Mouse (Mus musculus) ovary, postnatal 10 days (tissue): Measurements from ENCODE around the gene Prkab2.

Experiments used
- DNase-seq: peaks from one replicate; pipeline ENCODE4 v3.0.0; 2022; ENCODE audit warnings: low spot score

Prkab2 gene

DNA sequence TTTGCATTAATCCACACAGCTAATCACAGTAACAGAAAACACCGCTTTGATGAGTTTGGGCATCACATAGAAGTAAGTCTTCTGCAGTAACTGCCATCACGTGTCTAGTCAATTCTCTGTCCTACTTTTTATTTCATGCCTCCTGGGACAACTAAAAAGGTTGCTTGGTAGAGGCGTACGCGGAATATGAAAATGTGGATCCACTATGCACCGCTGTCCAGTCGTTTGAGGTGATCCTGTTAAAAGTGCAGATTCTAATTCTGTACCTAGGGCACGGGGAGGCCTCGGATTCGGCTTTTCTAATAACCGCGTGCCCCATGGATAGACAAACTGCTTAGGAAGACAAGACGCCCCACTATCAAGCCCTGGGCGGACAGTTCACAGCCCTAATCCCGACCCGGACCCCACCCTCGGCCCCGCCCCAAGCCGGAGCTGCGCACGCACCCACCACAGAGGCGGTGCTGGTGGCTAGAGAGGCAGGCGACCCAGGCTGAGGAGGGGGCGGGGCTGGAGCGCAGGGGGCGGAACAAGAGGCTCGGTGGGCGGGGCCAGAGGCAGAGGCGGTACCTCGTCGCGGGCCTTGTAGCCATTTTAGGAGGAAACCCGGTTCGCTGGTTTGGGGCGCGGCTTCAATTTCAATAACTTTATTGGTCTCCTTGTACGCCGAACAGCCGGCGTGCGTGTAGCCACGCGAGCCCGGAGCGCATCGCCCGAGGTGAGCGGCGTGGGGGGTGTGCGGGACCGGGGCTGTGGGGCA lies at the start of gene Prkab2:
Prkab2 (plus strand) TSS at position 539 of the 757 bp plus-strand sequence.
- DNase-seq: peak; percentile 99

GRCm38 (mm10) chr3:97609201-97609844 lies 48.7 kb upstream of the Prkab2 start:
- DNase-seq: no peak

- peak; percentile 92 for DNase-seq
Measured at GRCm38 (mm10) chr3:97609845-97610410, 48.1 kb upstream of the Prkab2 start, which contains the start of gene Chd1l. Gene Chd1l, minus strand, starts transcription at chr3:97610203.

- no peak for DNase-seq
Measured at GRCm38 (mm10) chr3:97611021-97611420, 47.0 kb upstream of the Prkab2 start.

DNA sequence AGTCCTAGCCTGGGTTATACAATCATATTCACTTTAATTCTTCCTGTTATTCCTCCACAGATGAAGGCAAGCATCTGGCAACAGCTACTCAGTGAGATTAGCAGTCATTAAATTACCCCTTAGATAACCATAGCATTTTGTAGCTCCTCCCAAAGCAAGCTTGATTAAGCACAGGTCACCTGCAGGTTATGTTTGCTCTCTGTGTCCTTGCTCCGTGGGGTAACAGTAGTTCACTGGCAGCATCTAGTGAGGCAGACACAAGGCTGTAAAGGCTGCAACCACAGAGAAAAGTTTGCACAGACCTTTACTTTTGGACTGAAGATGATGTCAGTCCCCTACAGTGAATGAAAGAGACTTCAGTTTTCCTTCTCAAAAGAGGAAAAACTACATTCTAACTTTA lies 42.8 kb upstream of the Prkab2 start:
- no peak for DNase-seq

DNA sequence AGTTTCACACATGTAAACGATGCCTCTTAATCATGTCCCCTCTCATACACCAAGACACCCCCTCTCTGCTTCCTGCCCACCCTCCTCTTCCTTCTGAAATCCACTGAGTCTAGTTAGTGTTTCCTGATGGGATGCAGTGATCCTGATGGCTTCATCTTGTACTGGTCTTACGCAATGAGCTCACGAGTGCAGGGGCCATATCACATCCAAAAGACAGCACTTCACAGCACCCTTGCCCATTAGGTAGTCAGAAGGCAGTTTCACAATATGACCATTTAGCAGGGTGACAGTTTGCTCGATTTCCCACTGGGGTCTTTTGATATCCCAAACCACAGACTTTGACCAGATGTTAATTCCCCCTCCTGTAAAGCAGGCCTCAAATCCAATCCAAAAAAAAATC lies 42.1 kb upstream of the Prkab2 start:
- no peak for DNase-seq

DNA sequence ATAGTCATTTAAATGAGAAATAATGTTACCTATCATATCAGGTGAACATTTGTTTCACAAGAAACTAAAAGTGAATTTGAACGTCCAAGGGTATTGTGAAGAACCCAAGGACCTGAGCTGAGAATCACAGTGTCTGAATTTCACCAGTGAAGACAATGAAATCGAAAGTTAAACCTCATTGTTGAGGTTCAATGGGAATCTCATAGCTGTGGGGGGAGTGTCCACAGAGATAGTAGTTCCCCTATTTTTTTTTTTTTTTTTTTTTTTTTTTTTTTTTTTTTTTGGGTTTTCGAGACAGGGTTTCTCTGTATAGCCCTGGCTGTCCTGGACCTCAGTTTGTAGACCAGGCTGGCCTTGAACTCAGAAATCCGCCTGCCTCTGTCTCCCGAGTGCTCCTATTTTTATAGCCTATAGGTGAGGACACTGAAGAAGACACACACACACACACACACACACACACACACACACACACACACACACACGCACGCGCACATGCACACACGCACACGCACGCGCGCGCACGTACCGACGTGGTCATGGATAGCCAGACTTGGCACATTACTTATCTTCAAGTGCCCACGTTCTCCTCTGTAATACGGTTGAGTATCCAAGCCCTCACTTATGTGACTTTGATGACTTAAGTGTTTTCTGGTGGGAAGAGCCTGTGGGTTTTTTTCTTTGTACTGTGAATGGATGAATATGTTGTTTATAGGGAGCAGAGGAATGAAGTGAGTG lies 40.7 kb upstream of the Prkab2 start:
- no peak for DNase-seq

- DNase-seq: no peak
Measured at GRCm38 (mm10) chr3:97617899-97618298, 40.1 kb upstream of the Prkab2 start.

GRCm38 (mm10) chr3:97620657-97621056 lies 37.3 kb upstream of the Prkab2 start:
- DNase-seq: no peak

GRCm38 (mm10) chr3:97624611-97625010 lies 33.4 kb upstream of the Prkab2 start:
- DNase-seq: no peak

DNA sequence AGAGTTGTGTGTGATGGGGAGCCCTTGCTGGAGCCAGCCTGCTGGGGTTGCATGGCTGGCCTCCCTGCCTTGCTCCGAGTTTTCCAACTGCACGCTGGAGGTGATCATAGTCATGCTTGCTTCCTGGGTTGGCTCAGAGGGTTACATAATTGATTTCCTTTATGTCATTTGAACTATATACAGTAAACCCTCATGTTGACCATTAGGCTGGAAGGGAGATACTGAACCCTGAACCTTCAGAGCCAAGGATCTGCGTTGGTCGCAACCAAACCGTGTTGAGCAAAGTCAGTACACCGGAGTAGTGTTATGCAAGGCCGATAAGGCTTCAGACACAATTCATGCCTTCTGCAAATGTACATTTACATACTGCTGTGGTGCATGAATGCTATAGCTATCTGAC lies 30.1 kb upstream of the Prkab2 start:
- DNase-seq: no peak

DNA sequence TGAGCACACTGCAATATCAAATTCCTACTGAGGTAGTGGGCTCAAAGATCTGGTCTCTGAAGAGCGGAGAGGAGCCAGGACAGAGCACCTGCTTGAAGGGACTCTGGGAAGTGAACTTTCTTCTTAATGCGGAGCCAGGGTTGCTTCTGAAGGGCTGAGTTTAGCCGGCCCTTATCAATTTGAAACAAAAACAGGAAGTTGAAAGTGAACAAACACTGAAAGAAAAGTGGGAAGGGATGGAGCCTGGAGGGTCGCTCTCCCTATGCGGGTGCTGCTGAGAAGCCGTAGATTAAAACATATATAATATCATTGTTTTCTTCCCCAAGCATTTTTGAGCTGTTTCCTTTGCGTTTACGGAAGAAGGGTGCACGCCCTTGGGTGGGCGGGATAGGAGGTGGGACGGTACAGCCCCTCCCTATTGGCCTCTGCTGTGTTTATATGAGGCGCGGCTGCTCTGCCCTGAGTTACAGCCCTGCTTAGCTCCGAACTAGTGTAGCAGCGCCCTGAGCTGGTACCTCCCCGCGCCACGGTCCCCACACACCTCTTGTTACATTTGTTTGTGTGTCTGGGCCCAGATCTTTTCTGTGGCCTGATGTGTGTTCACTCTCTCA lies 29.5 kb upstream of the Prkab2 start, which contains the start of gene Fmo5:
Fmo5 (plus strand) TSS at position 414 of the 611 bp plus-strand sequence.
- DNase-seq: peak; percentile 27

DNA sequence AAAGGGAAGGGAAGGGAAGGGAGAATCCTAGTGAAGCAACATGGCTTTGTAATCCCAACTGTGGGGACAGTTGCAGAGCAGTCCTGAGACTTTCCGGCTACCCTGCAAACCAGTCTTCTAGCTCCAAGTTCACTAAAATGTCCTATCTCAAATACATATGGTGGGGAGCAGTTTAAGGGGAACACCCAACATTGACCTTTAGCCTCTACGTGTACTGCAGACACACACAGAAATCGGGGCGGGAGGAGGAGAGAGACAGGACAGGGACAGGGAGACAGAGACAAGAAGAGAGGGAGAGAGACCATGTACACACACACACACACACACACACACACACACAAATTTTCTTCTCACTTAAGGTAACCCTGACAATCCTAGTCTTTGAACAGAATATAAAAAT lies 28.1 kb upstream of the Prkab2 start:
- DNase-seq: no peak

GRCm38 (mm10) chr3:97630746-97631145 lies 27.2 kb upstream of the Prkab2 start:
- no peak for DNase-seq

- no peak for DNase-seq
Measured at GRCm38 (mm10) chr3:97631258-97631860, 26.6 kb upstream of the Prkab2 start.

DNA sequence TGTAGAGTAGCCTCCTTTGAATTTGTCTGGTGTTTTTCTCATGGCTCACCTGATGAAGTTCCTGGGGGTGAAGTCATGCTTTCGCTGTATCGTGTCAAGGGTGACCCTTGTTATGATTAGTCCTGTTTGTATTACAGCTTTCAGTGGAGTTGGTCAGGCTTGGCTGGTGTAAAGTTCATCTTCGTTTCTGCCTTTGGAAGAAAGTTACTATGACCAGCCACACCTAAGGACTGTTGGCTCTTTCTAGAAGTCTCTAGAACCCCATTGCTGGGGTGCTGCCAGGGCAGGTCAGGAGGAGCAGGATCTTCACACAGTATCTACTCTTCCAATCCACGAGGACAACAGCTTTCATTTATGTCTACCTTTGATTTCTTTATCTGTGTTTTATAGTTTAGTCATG lies 24.5 kb upstream of the Prkab2 start:
- no peak for DNase-seq

- DNase-seq: no peak
Measured at GRCm38 (mm10) chr3:97634288-97634761, 23.7 kb upstream of the Prkab2 start.

- no peak for DNase-seq
Measured at GRCm38 (mm10) chr3:97641396-97641795, 16.6 kb upstream of the Prkab2 start.

GRCm38 (mm10) chr3:97642001-97642400 lies 16.0 kb upstream of the Prkab2 start:
- DNase-seq: no peak

- DNase-seq: no peak
Measured at GRCm38 (mm10) chr3:97648518-97648917, 9.5 kb upstream of the Prkab2 start.

DNA sequence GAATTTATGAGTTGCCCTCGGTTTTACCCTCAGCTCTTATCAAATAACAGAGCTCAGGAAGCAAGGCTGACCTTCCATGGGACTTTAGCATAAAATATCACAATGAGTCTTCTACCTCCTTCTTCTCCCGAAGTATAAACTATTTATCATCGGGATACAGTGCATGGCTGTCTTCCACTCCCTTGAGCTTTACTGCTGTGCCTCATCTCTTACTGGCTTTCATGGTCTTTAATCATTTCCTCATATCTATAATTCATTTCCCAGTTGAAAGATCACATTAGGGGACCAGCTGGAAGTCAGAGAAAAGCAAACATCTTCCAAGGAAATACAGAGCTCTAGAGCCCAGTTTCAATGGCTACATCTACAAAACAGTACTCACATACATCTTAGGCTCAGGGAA lies 9.0 kb upstream of the Prkab2 start:
- DNase-seq: no peak
